Mouse (Mus musculus) adrenal gland, postnatal 25 days (tissue): Measurements from ENCODE around the gene Fam129c. TPM values are rescaled to one million over a fixed set of nuclear protein-coding genes. Genes with fewer than 3 reads are reported as not detected.

Experiments
- DNase-seq: peaks from one replicate; pipeline ENCODE4 v3.0.0; 2021; ENCODE audit warnings: mixed read lengths
- total RNA-seq: library from RNA; stranded (reverse); gene quantifications from 2 replicates; pipeline ENCODE4 v1.2.3, GENCODE M21; 2021

Gene Fam129c
- total RNA-seq, 1 experiment from 2014 or later, result 4.0 TPM

DNA sequence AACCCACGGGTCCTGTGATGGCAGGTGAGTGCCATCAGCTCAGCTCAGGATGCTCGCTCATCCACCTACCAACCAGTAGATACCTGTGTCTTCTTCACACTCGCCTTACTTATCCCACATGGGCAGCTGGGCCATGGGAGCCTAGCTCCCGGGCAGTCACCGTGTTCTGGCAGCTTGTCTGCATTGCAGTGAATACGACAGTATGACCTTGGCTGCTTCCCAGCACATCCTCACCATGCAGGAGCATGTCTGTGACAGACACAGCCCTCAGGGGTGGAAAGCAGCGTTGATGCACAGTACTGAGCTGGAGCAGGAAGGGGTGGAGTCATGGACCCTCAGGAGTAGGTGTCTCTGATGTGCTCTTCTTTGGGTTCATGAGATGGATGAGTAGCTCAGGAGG lies 23.0 kb upstream of the Fam129c start:
- DNase-seq, result peak; percentile 64

DNA sequence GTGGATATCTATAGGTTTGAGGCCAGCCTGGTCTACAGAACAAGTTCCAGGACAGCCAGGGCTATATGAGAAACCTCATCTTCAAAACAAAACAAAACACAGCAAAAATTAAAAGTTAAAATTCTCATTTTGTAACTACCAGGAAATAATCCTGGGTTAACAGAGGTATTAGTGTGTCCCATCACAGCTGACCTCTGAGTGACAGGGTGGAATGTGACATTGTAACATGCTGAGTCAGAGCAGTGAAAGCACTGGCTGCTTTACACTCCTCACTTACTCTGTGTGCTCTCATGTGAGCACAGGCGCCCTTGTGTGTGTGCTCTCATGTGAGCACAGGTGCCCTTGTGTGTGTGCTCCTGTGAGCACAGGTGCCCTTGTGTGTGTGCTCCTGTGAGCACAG lies 22.4 kb upstream of the Fam129c start:
- no peak for DNase-seq

DNA sequence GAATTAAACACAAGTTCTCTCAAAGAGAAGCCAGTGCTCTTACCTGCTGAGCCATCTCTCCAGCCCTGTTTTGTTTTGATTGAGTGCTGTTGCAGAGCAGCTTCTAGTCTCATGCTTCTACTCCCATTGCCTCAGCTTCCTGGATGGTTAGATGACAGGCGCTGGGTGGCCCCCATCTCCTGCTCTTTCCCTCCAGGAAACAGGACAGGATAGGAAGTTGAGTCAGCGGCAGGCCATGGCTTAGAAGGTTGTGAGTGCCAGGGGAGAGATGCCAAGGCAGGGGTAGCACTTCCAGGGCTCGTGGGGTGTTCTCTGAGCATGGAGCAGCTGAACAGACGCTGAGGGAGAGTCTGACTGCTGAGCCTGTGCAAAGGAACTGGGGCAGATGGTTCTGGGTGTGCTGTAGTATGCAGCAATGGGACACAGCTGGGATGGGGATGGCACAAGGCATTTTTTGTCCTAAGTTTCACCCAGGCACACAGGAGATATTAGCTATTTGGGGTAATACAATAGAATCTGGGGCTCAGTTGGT lies 19.5 kb upstream of the Fam129c start:
- DNase-seq, result no peak

DNA sequence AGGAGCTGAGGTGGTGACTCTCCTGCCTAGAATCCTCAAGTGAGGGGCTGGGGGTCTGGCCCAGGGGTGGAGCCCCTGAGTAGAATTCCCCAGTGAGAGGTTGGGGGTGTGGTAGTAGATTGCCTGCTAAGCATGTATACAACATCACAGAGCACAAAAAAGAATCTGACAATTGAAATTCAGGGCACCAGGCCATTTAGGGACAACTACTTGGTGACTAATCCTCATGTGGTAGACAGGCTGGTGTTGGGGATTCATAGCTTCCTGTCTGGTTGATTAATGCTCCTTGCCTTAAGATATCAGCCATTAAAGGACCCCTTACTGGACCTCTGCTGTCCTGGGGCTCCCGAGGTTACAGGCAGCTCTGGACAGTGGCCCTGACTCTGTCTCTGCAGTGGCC lies 18.4 kb upstream of the Fam129c start:
- DNase-seq, result no peak

DNA sequence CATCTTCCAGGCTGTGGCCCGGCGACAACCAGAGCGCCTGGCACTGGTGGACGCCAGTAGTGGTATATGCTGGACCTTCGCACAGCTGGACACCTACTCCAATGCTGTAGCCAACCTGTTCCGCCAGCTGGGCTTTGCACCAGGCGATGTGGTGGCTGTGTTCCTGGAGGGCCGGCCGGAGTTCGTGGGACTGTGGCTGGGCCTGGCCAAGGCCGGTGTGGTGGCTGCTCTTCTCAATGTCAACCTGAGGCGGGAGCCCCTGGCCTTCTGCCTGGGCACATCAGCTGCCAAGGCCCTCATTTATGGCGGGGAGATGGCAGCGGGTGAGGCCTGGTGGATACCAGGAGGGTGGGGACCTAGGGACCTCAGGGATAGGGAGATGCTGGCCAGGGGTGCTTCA lies 18.0 kb upstream of the Fam129c start:
- DNase-seq, result peak; percentile 74

DNA sequence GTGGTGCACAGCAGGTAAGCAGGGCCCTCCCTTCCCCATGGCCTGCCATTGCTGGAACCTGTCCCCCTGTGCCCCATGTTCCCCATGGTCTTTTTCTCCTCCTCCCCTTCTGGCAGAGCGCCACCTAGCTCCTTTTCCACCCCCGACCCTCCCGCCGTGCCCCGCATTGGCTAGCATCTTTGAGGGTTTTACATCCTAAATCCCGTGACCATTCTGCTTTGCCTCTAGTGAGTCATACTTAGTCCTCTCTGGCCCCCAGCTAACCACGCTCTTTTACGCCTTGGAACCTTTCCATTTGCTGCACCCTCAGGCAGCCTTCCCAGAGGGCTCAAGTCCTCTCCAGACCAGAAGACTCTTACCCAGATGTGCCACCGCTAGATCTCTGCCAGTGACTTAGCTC lies 17.2 kb upstream of the Fam129c start:
- no peak for DNase-seq

DNA sequence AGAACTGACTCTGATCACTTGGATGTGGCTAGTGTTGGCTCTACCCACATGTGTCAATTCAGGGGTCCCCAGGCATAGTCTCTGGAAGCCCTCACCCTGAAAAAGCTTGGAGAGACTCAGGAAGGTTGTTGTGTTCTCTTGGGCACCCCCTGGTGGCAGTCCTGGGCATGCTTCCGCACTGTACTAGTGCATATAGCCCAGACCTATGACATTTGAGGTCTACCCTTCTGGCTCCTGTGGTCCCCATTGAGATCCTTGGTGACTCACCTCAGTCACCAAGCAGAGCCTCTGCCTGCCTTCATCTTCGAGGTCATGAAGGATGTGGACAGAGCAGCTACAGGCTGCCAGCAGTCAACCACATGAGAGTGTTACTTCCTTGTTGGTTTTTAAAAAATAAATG lies 10.6 kb upstream of the Fam129c start:
- peak; percentile 69 for DNase-seq

DNA sequence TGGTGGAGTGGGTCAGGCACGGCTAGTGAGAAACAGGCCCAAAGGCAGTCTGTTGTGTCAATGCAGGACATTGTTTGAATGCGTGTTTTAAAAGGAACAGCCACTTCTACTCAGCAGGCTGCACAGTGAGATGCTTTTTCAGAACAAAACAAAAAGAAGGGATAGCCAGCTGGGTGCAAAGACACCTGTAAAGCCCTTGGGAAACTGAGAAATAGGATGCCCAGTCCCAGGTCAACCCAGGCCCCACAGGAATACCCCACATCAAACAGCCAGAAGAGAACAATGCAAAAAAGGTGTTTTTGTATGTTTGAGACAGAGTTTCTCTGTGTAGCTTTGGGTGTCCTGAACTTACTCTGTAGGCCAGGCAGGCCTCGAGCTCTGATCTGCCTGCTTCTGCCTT lies 8.7 kb upstream of the Fam129c start:
- DNase-seq, result no peak

DNA sequence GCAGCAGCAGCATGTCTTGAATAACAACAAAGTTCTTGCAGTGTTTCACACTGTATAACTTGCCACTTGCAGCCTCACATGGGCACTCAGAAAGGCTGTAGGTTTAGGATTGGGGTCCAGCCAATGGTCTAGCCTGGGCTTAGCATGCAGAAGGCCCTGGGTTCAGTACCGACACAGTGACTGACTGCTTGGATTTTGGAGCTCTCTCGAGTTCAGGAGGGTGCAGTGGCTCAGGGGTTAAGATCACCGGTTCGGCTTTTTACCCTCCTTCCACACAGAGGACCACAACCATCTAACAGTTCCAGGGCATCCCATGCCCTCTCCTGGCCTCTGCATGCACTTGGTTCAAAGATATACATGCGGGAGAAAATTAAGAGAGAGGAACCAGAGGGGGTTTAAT lies 6.4 kb upstream of the Fam129c start:
- no peak for DNase-seq

DNA sequence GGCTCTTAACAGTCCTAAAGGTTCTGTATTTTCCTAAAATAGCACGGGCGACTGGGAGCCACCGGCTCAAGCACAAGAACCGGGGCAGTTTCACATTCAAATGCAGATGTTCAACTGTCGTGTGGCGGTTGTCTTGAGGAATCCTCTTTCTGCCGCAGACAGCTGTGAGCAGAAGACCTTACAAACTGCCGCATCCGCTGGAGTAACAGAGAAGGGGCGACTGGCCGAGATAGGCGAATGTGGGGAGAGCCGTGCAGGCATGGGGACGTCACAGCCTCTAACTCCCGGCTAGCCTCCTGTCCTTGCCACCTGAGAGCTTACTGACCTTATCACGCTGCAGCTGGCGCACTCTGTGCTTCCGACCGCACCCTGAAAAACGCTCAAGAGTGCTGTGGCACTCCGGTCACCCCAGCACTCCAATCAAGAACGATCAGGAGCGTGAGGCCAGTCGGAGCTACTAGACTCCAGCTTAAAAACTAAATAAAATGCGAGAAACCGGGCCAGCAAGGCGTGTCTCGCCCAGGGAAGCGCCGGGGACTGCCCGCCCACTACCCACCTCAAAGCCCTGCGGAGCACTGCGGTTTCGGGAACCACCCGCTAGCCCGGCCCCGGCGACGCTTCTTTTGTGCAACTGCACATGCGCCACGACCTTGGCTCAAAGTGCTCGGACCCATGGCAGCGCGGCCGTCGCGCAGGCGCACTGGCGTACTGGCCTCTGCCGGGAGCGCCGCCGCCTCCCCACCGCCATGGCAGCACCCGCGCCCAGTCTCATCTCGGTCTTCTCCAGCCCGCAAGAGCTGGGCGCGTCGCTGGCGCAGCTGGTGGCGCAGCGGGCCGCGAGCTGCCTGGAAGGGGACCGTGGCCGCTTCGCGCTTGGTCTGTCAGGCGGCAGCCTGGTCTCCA lies 5.7 kb upstream of the Fam129c start, which contains the start of gene Pgls:
TSS of gene Pgls (plus strand) at position 706 of the 903 bp plus-strand sequence.
- DNase-seq, result peak; percentile 98

DNA sequence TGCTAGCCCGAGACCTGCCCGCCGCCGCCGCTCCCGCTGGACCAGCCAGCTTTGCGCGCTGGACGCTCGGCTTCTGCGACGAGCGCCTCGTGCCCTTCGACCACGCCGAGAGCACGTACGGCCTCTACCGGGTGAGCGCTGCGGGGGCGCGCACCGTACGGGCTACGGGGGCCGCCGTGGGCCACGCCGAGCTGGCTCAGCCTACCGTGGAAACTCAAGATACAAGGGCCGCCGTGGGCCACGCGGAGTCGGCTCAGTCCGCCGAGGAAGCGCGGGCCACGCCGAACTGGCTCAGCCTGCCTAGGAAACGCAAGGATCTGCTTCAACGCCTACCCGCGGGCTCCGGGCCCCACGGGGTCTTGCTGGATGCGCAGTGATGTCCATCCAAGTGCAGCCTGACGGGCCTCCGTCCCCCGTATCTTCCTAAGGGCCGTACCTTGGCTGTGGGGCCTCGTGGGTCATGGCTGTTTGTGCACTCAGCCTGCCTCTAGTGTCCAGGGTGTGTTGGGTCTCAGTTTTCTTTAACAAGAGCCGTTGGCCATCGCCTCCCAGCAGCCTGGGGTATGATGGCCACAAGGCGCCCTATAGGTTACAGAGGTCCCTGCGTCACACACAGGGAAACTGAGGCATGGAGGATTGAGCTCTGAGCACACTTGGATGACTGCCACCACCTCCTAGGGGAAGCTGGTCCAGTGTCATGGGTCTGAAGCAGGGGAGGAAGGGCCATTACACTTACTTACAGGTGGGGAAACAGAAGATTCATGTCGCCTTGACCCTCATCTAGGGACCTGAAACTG lies 4.9 kb upstream of the Fam129c start:
- DNase-seq, result peak; percentile 79

DNA sequence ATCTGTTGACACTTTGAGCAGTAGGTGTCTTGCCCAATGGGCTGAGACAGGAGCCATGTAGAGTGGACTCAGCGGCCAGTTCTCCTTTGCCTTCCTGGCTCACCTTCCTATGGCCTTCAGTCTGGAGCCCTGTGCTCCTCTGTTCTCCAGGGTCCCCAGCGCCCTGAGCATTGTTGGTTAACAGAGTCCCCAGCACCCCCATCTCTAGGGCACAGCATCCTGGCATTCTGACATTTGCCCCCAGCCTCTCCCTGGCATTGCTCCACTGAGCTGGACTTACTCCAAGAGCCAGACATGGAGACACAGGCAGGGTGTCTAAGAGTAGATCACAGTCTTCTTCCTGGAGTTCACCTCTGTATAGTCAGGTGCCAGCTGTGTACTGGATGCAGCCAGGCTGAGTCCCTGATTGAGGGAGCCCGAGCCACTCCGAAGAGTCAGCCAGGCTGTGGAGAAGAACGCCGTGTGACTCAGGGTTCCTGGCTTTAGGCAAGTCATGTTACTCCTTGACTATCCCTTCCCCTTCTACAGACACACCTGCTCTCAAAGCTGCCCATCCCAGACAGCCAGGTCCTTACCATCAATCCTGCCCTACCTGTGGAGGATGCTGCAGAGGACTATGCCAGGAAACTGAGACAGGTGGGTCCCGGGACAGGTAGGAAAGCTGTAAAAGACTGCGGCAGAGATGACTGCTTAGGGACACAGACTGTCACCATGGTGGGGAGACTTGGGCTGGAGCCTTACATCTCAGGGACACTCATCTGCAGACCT lies 3.7 kb upstream of the Fam129c start:
- no peak for DNase-seq

DNA sequence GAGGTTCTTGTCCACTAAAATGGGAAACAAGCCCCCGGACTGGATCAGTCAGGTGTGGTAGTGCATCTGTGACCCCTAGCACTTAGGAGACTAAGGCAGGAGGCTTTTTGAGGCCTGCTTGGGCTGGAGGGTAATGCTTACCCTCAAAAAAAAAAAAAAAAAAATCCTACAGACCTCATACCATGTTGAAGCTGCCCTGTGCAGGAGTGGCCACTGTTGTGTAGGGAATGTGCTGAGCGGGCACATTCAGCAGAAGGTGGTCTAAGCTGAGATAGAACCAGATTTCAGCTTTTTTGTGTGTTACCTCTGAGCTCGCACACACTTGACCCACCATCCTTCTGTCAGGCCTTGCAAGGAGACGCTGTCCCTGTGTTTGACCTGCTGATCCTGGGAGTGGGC lies 3.1 kb upstream of the Fam129c start:
- DNase-seq, result no peak

DNA sequence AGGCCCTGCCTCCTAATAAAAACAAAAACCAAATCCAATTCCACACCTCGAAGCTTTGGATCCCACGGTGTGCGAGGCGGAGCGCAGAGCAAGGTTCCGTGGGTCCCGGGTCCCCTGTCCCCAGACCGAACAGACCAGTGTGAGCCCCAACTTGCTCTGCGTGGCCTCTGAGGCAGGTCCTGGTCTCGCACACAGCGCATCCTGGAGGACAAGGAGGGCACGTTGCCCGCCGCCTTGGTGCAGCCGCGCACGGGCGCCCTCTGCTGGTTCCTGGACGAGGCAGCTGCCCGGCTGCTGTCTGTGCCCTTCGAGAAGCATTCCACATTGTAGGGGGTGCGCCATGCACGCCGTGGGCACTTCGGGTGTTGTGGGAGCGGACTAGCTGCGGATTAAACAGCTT lies 1.6 kb upstream of the Fam129c start:
- peak; percentile 95 for DNase-seq

DNA sequence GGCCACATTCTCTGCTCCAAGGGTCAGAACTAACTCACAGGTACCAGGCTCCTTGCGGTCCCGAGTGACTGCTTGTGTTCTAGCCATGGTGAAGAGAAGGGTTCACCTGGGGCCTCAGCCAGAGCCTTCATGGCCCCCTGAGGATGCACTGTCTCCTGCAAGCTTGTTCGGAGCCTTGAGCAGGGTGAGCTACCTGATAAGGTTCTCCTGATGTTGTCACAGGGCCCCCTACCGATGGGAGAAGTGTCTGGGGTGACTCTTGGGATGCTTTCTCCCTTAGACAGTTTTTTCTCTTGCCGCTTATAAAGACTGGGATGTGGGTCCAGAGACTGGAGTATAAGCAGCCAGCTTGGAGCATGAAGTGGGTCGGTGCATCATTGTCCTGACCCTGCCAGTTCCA lies 1.1 kb upstream of the Fam129c start:
- DNase-seq, result no peak

DNA sequence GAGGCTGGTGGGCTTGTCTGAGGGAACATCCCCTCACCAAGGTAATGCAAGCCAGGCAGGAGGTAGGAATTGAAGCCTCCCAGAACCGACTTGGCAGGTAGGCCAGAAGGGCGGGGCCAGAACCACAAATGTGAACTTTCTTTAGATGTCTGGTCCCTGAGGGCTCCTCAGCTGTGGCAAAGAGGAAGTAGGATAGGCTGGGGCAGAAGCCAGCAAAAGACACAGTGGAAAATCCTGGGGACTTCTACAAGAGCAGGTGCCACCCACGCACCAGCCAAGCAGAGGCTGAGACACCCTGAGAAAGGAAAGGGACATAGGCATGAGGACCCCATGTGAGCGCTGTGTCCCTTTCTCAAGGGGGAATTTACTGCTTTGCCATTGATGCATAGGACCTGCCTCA lies 650 bp upstream of the Fam129c start:
- DNase-seq, result no peak

DNA sequence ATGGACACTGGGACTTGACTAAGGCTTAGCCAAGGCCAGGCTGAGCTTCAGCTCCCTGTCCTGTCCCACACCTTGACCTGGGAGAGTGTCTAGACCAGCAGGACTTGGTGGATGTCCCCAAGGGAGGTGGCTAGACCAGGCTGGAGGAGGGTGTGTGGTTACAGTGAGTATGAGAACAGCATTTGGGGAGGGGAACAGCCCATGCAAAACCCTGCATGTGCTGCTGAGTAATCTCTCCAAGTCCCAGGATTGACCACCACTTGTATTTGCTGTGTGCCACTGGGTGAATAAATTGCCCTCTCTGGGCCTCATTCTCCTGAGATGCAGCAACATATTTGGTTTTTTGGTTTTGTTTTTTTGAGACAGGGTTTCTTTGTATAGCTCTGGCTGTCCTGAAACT lies 927 bp downstream of the Fam129c start:
- no peak for DNase-seq

DNA sequence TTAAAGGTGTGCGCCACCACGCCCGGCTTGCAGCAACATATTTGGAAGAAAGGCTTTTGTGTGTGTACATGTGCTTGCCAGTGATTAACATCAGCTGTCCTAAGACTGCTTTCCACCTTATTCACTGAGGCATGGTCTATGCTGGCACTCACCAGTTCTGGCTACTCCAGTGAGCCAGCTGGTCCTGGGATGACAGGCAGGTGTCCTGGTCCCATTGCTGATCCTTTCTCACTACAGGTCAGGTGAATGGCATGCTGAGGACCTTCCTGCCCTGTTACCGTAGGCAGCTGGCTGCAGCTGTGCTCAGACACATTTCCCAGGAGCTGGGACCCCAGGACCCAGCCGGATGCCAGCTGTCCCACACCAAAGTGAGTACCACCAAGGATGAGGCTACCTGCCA lies 1.4 kb downstream of the Fam129c start:
- DNase-seq, result no peak

DNA sequence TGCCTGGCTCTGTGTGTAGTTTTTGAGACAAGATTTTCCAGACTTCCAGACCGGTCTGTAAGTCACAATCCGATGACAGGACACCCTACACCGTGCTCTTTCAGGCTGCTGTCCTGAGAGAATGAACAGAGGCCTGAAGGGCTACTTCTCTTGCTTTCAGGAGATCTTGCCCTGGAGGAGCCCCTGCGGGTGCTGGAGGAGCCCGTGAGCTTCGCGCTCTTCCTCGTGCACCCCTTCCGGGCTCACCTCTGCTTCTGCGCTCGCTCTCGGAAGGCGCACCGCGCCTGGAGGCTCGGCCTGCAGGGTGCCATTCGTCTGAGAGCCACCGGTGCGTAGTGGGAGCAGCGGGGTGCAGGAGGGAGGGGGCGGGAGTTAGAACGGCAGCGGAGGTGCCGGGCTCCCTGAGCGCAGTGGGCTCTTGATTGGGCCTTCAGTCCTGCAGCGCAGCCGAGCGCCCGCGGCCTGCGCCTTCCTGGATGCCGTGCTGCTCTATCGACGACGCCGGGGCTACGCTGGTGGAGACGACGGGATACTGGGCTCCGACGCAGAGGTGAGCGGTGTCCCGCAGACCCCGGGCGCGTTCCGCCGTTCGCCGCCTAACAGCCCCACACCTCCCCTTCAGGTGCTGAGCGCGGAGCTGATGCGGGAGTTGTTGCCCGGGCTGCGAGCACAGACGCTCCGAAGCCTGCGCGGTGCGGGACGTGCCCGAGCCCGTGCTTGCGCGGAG lies 4.7 kb downstream of the Fam129c start:
- DNase-seq, result no peak

DNA sequence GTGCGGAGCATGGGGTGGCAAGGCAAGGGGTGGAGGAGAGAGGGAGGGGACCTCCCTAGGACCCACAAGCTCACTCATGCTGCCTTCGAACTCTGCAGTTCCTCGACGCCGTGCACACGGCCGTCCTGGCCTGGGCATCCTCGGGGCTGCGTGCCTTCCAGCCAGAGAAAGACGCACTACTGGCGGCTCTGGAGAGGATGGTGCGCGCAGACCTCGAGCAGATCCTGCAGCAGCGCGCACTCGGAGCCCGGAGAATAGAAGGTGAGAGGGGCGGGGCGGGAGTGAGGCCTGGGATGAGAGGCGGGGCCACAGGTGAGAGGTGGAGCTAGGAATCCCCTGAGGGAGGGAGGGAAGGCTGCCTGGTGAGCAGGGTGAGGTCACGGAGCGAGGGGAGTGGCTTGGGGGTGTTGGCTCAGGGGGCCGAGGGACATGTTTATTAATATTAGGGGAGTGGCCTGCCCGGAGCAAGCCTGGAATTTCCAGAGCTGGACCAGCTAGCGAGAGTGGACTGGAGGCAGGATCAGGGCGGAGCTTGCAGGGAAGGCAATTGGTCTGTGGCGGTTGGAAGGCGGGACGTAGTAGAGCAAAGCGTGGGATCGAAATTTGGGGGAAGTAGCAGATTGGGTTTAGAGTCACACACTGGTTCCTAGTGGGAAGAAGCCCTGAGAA lies 5.4 kb downstream of the Fam129c start:
- peak; percentile 72 for DNase-seq

DNA sequence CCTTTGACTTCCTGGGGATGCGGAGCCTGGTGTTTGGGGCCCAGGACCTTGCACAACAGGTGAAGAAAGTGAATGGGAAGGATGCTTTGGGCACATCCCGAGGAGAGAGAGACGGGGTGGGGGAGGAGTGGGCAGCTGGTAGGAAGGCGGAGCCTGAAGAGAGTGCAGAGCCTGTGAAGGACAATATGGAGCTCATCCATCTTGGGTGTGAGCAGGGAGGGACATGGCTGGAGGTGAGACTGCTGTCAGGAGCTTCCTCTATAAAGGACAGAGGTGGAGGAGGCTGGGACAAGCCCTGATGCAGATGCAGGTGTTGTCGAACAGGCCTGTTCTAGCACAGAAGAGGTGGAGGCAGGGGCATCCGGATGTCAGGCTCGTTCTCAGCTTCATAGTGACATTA lies 6.6 kb downstream of the Fam129c start:
- no peak for DNase-seq
